8 mouse cellular contexts compared by ENCODE assay signal in genomic region chr2:5451654-5452053, GRCm38 (mm10).
DNase-seq lines count a peak whose midpoint lies in the region; ATAC-seq and TF ChIP-seq lines count a peak whose summit lies in the region.
"Had no signal": no experiment of that assay in that cellular context is flagged by ENCODE, and none has a peak within 500 bp of the region (broad histone marks: within the 10 kb centered on the region; RNA-seq: fewer than 3 reads in every experiment).

No protein-coding gene starts in this region.

- no peak overlapping the region for H3K4me3 ChIP-seq in kidney, postnatal 0 days (replicated peaks; ENCODE audit: low read depth, low read length)
- H3K4me3 ChIP-seq in G1E (ENCODE audit: low read depth, low read length): no peak overlapping the region
- H3K4me3 ChIP-seq: limb, embryonic 12.5 days had no signal

- H3K9me3 ChIP-seq in kidney, postnatal 0 days (replicated peaks; ENCODE audit: low read length): no peaks in the 10 kb centered on the region
- no peaks in the 10 kb centered on the region for H3K9me3 ChIP-seq in G1E (replicated peaks)
- H3K9me3 ChIP-seq: limb, embryonic 12.5 days had no signal

- 96% methylated on average over 2 of the region's 2 CpGs for WGBS in kidney, postnatal 0 days

- no peaks in the 10 kb centered on the region for H3K27me3 ChIP-seq in kidney, postnatal 0 days (ENCODE audit: insufficient read depth, low read length)
- 0 out of 2 replicates have a peak, but pooled peaks cover 3% of the 10 kb centered on the region for H3K27me3 ChIP-seq in G1E (ENCODE audit: insufficient read depth, low read length)
- H3K27me3 ChIP-seq: limb, embryonic 12.5 days had no signal

- no peaks in the 10 kb centered on the region for H3K4me1 ChIP-seq in kidney, postnatal 0 days (replicated peaks; ENCODE audit: insufficient read depth, low read length)
- no peaks in the 10 kb centered on the region for H3K4me1 ChIP-seq in G1E (ENCODE audit: insufficient read depth, low read depth, low read length)

- no peak for ATAC-seq in kidney, postnatal 0 days (replicated peaks; ENCODE audit: low FRiP score, low read depth)
- no peak; the same call in 1 of the 2 replicates for ATAC-seq in G1E (ENCODE audit: extremely low read depth, insufficient number of reproducible peaks, low FRiP score, poor library complexity, severe bottlenecking)

- no peaks in the 10 kb centered on the region for H3K36me3 ChIP-seq in kidney, postnatal 0 days (ENCODE audit: insufficient read depth, low read length)
- no peaks in the 10 kb centered on the region for H3K36me3 ChIP-seq in G1E (replicated peaks)
- H3K36me3 ChIP-seq: limb, embryonic 12.5 days had no signal

- peak; percentile 91 for TF ChIP-seq CTCF in kidney, postnatal 0 days (IDR thresholded peaks at IDR 0.05; ENCODE audit: low read depth)
- no peak for TF ChIP-seq CTCF in G1E (IDR thresholded peaks at IDR 0.05; ENCODE audit: low read depth, low read length)

- H3K4me2 ChIP-seq in kidney, postnatal 0 days (ENCODE audit: low read length): no peak overlapping the region
- H3K4me2 ChIP-seq: limb, embryonic 12.5 days had no signal

- intact Hi-C loops in gastrocnemius, postnatal 36 days (cut with DNase I): loop anchor here (1.0 kb wide), 1 partner anchor 320 kb away; no protein-coding TSS in a partner anchor

- no peak overlapping the region for H3K9ac ChIP-seq in kidney, postnatal 0 days (ENCODE audit: low read depth, low read length)
- H3K9ac ChIP-seq: limb, embryonic 12.5 days had no signal

- H3K27ac ChIP-seq in kidney, postnatal 0 days: no peak overlapping the region
- H3K27ac ChIP-seq: limb, embryonic 12.5 days had no signal

- DNase-seq in kidney, postnatal 0 days (ENCODE audit: low spot score): peak; percentile 79
- DNase-seq in kidney, postnatal 4 days: no peak
- peak; percentile 66 for DNase-seq in CD4-positive, CD25-positive, alpha-beta regulatory T cell, adult 2 months (ENCODE audit: low read depth, low spot score)
- peak; percentile 21 for DNase-seq in G1E (ENCODE audit: low spot score)
- peak; percentile 16 for DNase-seq in hindlimb bud, embryonic 11.5 days (ENCODE audit: extremely low spot score, low read depth, low spot score)
- DNase-seq in urinary bladder, adult 18-20 months (ENCODE audit: low spot score in 2 of 2): no peak
- no peak for DNase-seq in gastrocnemius, postnatal 36 days

Comparison
In these comparisons a context has a peak if more than half of its experiments do, and no peak if none do; other contexts are left out.
1. DNase-seq: peak in kidney, postnatal 0 days (single experiment), CD4-positive, CD25-positive, alpha-beta regulatory T cell, adult 2 months (single experiment), G1E (single experiment) and hindlimb bud, embryonic 11.5 days (single experiment); none in kidney, postnatal 4 days (0 of 2), urinary bladder, adult 18-20 months (0 of 2) and gastrocnemius, postnatal 36 days (0 of 2).